Mouse (Mus musculus): ENCODE measurements around the gene Cep290.
A peak's percentile ranks its signal among the peaks of the same experiment; 100 is the strongest.
"Not testable (repeated sequence)": the region's sequence is repeated elsewhere in the genome, so short reads cannot be mapped to it uniquely, and the experiment has no call there.

The Cep290 gene

DNA sequence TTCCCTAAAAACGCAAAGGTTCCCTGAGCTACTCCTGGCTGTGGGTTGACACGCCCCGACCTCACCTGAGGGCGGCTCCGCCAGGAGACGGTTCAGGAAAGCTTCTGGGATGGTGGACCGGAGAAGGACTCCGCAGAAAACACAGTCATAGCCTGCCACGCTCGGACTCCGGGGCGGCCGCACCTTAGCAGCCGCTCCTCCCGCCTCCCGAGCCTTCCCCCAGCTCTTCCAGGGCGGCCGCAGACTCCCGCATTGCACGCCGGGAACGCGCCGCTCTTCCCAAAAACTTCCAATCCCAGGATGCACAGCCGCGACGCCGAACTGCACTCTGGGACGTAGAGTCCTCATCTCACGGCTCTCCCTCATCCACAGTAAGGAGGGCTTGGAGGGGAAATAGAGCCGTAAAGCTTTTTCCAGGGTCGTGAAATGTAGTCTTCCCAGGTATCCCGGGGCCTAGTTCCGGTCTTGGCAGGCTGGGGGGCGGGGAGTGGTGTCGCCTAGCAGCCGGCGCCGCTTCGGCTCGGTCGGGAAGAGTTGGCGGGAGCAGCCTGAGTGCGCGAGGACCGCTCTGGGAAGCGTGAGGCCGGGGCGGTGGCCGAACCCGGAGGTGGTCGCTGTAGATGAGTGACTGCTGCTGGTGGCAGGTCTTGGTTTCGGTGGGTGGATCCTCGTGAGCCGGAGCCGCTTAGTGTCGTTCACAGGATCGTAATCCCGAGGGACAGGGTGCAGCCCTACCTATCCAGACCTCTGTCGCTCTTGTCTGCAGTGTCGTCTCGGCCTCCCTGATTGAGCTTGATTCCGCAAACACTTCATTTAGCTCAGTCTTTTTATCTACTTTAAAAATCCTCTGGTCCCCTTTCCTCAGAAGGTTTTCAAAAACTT is at the start of gene Cep290, which contains the start of gene Tmtc3:
TSS of gene Cep290 (plus strand) at position 462 of the 882 bp plus-strand sequence.
TSS of gene Tmtc3 (minus strand) at position 254 of the 882 bp plus-strand sequence.
- peak; percentile 95 for DNase-seq (ENCODE audit: low read depth, low spot score)

DNA sequence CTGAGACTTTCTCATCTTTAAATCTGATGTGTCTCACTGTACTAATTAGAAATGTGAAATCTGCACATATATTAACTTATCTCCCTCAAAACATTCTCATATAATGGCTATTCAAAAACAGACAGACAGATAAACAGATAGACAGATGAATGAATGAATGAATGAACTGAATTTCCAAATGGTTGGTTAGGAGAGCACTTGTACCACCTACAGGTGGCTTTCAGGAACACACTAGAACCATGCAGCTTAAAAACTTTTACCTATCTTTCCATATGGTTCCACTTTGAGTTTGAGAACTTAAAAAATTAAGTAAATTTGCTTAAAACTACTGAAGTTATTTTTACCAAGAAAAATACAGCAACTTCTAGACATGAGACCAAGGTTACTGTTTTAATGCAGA is 38.0 kb upstream of the Cep290 start:
- no peak for DNase-seq (ENCODE audit: low read depth, low spot score)

DNA sequence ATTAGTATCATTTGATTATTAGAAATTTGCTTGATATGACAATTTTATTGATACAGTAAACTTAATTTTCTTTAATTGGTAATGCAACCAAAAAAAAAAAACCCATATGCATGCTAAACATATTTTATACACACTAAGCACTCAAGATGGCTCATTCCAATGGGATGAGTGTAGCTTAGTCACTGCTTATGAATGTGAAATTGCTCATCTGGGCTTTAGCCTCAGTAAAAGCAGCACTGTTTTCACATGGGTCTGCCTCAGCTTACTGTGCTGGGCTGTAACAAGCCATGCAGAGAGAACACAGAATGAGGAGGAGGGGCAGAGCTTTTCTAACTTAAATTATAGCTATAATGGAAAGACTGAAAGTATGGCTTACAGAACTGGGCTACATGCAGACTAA is 26.8 kb upstream of the Cep290 start:
- no peak for DNase-seq (ENCODE audit: low read depth, low spot score)

DNA sequence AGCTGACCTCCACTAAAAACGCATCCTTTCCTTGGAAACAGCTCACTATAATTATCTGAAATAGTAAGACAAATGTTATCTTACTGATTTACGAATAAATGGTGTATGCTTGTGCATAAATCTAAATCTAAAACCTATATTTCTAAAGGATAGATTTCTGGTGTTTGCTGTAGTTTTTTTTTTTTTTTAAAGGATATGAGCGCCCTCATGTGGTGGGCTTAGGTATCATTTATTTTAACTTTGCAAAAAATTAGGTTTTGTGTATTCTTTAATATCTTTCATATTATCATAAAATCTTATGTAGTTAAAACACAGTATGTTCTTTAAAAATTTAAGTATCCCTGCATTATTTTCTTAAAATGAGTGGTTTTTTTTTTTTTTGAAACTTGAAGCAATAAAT is 12.3 kb upstream of the Cep290 start:
- DNase-seq (ENCODE audit: low read depth, low spot score), result no peak

DNA sequence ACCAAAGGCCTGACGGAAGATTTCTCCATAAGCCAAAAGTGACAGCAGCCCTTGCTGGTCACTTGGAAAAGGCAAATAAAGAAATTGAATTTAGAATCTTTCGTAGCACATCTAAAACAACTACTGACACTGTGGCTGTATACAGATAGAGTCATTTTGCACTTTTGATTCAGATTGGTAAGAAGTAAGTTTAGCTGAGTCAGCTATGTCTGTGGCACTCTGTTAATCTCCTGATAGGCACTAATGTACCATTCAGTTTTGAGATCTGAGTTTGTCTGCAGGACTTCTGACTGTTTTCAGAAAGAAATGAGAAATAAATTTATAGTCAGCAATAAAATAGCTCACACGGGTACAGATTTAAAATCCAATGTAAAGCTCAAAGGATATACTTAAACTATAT is 7.8 kb upstream of the Cep290 start:
- no peak for DNase-seq (ENCODE audit: low read depth, low spot score)

DNA sequence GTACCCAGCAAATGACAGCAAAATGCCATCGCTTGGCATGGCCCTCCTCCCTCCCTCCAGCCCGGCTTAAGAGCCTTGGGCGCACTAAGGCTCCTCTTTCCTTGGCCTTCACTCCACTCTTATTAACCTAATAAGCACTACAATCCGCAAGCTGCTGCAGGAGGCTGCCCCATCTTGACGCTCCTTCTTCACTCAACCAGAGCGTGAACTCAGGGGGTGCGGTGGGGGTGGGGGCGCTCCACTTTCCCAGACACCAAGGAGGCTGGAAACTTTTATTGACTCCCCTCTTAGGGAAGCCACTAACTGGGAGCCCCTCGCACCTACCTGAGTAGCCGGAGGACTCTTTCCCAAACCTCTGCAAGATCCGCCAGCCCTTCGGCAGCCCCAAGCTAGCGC is 659 bp upstream of the Cep290 start:
- no peak for DNase-seq (ENCODE audit: low read depth, low spot score)

DNA sequence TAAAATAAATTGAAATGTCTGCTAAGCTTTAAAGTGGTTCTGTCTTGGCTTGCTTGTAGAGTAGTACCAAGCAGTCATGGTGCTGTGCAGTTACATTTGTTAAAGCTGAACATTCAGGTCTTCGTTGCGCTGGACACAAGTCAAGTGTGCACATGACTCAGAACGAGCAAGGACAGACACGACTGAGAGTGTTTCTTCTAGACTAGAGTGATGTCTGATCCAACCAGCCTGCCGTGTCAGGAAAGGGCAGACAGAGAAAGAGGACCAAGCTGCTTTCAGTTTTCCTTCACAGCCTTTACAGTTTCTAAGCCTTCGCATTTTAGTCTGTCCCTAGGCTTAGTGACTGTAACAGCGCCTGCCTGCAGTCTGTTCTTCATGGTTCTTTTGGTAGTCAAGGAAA is 4.6 kb downstream of the Cep290 start:
- no peak for DNase-seq (ENCODE audit: low read depth, low spot score)

DNA sequence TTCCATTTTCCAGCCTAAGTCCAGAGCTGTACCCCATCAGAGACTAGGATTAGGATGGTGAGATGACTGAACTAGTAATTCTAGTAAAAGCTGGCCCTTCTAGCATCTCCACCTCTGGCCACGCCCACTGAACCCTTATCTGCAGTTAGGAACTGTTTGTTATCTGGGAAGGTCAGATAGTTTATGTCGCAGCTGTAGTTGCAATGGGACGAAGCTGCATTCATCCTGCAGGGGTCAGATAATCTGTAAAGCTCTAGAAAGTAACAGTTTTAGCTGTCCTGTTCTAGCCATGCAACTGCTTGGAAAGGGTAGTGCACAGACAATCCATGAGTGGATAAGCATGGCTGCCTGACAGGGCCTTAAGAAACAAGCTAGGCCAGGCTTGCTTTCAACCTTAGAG is 11.0 kb downstream of the Cep290 start:
- no peak for DNase-seq (ENCODE audit: low read depth, low spot score)

DNA sequence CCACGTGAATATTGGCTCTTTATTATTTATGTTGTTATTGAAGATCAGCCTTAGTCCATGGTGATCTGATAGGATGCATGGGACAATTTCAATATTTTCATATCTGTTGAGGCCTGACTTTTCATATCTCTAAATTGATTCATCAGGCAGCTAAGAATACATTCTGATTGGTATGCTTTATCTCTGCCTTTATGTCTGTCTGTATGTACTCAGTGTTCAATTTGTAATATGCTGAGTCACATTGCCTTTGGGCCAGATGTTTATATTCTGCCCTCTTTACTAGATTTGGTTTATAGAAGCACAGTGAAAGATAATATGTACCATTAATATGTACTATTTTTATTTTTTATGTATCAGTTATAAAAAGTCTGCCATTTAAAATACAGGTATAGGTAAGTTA is 20.8 kb downstream of the Cep290 start:
- DNase-seq (ENCODE audit: low read depth, low spot score), result no peak

DNA sequence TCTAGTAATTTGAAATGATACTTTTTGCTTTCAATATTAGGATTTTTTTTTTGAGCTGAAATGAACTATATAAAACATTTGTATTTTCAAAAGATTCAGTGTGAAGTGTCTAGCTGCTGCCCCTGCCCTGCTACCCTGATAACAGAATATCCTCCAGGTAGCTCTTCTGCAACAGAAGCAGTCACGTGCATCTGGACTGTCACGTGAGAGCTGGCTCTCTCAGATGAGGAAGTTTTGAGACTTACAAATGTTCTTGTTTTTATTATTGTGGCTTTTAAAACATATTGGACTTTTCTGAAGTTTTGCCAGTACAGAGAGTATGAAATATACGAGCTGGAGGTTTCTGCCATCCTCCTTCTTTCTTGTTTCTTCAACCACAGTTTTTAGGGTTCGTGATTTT is 34.3 kb downstream of the Cep290 start:
- no peak for DNase-seq (ENCODE audit: low read depth, low spot score)

DNA sequence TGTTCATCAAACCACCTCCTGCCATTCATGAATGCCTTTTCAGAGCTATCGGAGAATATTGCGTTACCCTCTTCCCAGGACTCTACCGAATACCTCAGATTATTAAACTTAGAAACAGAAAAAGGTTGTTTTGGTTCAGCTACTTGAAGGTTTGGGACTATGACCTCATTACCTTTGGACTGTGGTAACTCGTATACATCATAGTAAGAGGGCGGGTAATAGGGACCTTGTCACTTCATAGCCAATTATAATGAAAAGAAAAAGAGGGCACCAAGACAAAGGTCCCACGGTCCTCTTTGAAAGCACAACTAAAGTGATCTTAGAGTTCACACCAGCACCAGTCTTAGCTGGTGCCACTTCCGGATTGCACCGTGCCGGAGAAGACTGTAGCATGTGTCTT is 35.0 kb downstream of the Cep290 start:
- no peak for DNase-seq (ENCODE audit: low read depth, low spot score)

DNA sequence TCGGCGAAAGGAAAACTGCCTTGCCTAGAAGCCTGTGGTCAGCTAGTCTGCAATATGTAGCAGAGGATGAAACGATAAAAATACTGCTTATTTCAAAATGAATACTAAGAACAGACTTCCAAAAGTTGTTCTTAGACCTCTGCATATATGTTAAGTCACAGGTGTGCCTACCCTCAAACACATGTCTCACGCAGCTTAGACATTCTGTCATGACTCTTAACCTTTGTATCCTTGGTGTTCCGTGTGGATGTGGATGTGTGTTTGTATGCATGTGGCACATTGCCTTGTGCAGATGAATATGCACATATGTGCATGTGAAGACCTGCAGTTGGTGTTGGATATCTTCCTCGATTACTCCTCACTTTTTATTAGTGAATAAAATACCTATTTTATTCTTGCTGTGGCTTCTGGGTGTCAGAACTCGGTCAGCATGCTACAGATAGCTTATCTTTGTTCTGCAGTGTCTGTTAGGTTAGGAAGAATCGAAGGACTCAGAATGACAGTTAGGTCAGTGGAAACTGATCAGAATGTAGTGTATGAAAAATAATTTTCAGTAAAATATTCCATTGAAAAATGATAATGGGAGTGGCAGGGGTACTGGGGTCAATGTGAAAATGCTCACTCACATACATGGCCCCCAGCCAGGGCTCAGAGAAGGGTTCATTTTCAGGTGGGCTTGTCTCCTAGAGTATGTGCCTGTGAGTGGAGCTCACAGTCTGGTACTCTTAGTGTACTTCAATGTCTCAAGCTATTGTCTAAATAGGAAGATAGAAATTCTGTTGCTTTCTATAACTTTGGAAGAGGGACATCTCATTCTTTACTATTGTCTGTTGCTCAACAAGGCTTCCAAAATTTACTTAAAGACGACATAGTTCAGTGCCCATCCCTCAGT is 37.4 kb downstream of the Cep290 start:
- no peak for DNase-seq (ENCODE audit: low read depth, low spot score)

DNA sequence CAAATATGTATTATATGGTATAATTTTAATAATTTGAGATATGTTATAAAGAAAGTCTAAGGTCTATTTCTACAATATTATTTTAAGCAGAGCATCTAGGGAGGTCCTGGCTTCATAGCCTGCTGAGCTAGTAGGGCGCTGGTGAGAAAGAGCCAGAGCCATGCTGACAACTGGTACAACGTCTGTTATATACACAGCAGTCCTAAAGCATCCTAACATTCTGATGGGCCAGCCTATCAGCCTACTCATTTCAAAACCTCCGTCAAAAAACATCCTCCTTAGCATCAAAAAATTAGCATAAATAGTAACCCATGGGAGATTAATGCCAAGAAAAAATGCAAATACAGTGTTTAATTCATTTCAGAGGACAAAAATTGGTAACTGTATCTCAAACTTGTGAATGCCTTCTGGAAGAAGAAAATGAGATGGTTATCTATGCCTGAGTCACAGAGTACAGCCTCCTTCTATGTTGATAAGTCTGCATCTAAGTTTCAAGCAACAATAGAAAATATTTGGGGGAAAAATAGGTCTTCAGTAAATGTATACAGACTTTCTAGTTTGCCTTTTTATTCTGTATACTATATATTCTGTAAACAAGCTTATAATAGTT is 69.3 kb downstream of the Cep290 start:
- DNase-seq (ENCODE audit: low read depth, low spot score), result no peak

DNA sequence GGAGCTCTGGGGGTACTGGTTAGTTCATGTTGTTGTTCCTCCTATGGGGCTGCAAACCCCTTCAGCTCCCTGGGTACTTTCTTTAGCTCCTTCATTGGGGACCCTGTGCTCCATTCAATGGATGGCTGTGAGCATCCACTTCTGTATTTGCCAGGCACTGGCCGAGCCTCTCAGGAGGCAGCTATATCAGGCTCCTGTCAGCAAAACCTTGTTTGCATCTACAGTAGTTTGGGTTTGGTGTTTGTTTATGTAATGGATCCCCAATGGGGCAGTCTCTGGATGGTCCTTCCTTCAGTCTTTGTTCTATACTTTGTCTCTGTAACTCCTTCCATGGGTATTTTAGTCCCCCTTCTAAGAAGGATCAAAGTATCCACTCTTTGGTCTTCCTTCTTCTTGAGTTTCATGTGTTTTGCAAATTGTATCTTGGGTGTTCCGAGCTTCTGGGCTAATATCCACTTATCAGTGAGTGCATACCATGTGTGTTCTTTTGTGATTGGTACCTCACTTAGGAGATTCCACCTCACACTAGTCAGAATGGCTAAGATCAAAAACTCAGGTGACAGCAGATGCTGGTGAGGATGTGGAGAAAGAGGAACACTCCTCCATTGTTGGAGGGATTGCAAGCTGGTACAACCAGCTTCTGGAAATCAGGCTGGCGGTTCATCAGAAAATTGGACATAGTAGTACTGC is 73.0 kb downstream of the Cep290 start:
- DNase-seq (ENCODE audit: low read depth, low spot score), result not testable (repeated sequence)

DNA sequence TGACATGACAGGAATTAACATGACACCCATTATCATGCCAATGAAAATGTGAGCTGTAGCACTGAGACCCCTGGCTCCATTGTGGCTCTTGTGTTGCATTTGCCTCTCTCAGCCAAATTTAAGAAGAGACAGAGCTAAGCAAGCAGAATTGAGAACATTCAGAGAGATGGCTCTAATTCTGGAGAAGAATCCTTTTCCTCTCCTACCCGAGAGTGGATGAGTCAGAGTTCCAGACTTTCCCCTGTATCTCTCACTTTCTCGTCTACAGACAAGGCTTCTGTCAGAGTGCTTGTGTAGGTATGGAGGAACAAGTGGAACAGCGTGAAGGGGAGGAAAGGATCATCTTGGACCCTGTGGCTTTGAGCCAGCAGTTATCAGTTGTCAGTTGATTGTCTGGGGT is 76.8 kb downstream of the Cep290 start:
- no peak for DNase-seq (ENCODE audit: low read depth, low spot score)

DNA sequence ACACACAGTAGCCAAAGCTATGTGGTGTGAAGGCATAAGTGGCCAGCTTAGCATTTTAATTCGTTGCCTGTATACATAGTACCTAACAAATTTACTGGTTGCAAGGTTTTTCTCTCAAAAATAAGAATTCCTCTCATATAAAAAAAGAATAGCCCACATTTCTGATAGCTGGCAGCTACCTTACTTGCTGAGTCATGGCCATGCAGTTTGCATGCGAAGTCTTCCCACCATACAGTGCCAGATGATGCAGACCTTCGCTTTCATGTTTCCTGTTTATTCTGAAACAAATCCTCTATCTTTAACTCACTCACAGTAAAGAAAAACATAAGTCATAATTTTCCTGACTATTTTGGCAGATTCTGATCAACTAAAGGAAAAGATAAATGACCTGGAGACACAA is 84.3 kb downstream of the Cep290 start:
- no peak for DNase-seq (ENCODE audit: low read depth, low spot score)

DNA sequence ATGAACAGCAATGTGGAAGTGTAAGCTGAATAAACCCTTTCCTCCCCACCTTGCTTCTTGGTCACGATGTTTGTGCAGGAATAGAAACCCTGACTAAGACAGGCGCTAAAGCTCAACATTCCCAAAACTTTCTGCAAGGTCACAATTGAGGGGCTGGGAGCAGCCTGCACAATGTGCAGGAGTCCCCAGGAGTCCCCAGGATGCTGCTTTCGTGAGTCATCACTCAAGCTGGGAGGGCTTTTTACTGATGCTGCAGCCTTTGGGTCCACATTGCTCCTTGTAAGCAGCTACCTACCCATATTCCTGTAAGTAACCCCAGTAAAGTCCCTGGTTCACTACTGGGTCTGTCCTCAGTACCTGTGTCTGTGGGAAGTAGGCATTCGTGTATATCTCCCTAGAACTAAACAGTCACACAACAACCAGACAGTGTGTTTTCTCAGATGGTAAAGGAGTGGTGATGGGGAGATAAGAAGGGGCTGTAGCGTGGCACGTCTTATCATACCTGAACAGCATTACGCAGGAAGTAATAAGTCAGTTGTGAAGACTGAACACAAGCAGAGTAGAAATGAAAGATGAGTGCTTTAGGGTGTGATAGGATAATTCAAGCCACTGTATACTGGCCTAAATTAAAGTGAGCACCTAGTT is 87.3 kb downstream of the Cep290 start:
- no peak for DNase-seq (ENCODE audit: low read depth, low spot score)

DNA sequence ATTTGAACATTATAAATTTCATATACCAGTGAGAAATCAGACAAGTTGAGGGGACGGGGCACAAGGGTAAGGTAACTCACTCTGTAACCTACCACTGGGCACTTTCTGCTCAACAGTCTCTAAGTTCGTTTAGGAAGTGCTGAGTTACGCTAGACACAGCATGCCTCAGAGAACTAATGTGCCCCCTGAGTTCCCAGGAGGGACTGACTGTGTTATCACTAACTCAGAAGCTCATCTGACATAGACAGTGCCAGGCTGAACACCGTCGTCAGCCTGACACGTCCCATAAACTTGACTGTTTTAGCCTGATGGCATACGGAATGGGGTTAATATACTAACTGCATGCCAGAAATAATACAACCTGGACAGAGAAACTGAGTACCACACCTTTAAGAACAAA is 87.9 kb downstream of the Cep290 start:
- no peak for DNase-seq (ENCODE audit: low read depth, low spot score)

DNA sequence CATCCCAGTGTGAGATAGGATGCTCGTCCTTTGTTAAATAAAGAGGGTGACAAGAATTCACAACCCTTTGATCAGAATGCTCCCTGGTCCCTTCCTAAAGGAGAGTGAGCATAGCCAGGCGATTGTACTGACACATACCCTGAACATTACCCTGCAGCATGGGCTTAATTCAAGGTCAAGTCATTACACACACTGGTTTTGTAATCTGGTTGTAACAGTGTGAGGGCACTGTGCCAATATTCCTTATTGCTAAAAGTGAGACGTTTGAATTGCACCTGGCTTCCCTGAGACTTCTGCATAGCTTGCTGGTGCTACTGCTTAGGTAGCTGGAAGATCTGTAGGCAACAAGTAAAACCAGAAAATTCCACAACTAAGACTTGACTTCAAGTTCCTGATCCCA is 96.8 kb downstream of the Cep290 start:
- DNase-seq (ENCODE audit: low read depth, low spot score), result no peak

DNA sequence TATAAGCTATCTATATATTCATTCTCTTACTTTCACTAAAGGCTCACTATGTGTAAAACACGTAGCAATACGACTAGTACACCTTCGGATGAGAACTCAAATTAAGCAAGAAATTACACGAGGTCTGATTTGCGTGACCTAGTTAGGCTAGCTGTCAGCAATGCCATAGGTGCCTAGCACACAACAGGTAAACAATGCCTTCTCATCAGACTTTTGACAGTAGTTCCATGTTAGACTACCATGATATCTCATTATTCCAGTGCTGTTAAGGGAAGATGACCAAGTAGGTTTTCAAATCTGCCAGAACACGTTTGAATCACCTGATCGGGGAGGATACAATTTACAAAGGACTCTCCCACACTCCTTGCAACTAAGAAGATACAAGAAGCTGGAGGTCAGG is 101.2 kb downstream of the Cep290 start:
- no peak for DNase-seq (ENCODE audit: low read depth, low spot score)

DNA sequence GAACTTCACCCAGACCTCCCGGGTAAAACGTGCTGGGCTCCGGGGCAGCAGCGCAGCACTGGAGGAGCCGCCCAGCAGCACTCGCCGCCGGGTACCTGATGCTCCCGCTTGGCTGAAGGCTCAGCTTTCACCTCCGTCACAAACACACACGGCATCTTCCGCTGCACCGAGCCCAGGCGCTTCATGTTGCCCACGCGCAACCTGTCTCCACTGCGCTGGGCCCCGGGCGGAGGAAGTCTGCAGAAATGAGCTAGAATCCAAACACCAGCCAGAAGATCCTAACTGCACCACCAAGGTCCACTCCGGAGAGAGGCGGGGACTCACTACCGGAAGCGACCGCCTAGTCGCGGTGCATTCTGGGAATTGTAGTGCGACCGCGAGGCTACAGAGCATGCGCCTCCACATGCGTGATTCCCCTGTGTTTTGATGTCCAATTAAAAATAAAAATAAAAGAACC is 101.6 kb downstream of the Cep290 start:
- peak; percentile 77 for DNase-seq (ENCODE audit: low read depth, low spot score)

All from skeletal muscle tissue, adult 2 months (tissue).